Mouse (Mus musculus) embryonic fibroblast, embryonic 13.5 days (primary cell): ENCODE data around the gene E2f4. TPM values are rescaled to one million over a fixed set of nuclear protein-coding genes. Genes with fewer than 3 reads are reported as not detected.

ENCODE experiments used
- H3K27ac ChIP-seq: 2 replicates; pipeline ENCODE4 v1.5.1; 2012; ENCODE audit warnings: low read length, control low read depth, inconsistent platforms; ENCODE audit not compliant: insufficient read depth
- H3K4me1 ChIP-seq: 2 replicates; pipeline ENCODE4 v1.6.1; 2011; ENCODE audit warnings: low read length; ENCODE audit not compliant: control insufficient read depth, insufficient read depth
- H3K4me3 ChIP-seq: 2 replicates; pipeline ENCODE4 v1.5.1; 2011; ENCODE audit warnings: mild to moderate bottlenecking, control low read depth, low read length; ENCODE audit not compliant: insufficient read depth
- CTCF ChIP-seq: IDR thresholded peaks from 2 replicates; pipeline ENCODE4 v1.5.1; 2011; ENCODE audit warnings: mild to moderate bottlenecking, control low read depth, low read length, moderate library complexity, borderline replicate concordance; ENCODE audit not compliant: insufficient read depth
- POLR2A ChIP-seq: IDR thresholded peaks from 2 replicates; pipeline ENCODE4 v1.6.1; 2011; ENCODE audit warnings: low read depth, mild to moderate bottlenecking, control low read depth, low read length, moderate library complexity
- polyA plus RNA-seq: library from polyadenylated mRNA; stranded (reverse); fragments of >200 nt; gene quantifications from 2 replicates; pipeline ENCODE4 v1.2.4, GENCODE M21; 2011; ENCODE audit warnings: low read depth; ENCODE audit not compliant: missing spikeins, insufficient read length

E2f4 gene
- polyA plus RNA-seq, 1 experiment: 42.6 TPM

DNA sequence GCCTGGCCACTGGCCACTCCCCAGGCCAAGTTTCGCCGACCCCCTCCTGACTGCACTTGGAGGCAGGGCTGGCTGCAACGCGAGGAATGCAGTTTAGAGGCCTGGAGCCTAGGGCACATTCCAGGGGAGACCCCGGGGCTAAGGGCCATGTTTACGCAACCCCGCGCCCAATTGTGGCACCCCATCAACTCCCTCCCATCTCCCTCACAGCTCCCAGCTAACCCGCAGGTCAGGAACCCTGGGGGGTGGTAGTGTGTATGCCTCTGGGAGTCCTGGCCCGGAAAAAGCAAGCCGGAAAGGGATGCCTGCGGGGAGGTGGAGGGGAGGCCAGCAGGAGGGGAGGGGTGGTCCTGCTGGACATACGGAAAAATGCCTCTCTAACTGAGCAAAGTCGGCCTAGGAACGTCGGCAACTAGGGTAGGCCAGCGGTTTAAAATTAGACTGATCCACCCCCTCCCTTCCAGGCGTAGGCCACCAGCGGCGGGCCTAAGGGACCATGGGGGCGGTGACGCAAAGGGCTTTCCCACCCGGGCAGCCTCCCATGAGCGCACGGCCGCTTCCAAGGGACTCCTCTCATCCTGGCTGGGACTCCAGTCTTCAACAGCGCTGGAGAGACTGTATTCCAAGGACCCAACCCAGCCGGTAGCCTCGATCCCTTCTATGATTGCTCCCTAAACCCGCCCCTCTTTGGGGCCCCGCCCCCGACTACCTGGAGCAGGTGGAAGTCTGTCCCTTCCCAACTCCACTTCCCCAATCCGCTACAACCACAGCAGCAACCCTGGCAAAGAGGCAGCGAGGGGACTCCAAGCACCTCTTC is 49.4 kb downstream of the E2f4 start:
- TF ChIP-seq CTCF (no peak), POLR2A (peak; percentile 43; the same call in 1 of the 2 replicates)
- Histone ChIP-seq H3K4me1 (peaks cover 12% of the 10 kb centered on the region), H3K4me3 (peak overlapping the region; percentile 75), H3K27ac (peak overlapping the region; percentile 55)

DNA sequence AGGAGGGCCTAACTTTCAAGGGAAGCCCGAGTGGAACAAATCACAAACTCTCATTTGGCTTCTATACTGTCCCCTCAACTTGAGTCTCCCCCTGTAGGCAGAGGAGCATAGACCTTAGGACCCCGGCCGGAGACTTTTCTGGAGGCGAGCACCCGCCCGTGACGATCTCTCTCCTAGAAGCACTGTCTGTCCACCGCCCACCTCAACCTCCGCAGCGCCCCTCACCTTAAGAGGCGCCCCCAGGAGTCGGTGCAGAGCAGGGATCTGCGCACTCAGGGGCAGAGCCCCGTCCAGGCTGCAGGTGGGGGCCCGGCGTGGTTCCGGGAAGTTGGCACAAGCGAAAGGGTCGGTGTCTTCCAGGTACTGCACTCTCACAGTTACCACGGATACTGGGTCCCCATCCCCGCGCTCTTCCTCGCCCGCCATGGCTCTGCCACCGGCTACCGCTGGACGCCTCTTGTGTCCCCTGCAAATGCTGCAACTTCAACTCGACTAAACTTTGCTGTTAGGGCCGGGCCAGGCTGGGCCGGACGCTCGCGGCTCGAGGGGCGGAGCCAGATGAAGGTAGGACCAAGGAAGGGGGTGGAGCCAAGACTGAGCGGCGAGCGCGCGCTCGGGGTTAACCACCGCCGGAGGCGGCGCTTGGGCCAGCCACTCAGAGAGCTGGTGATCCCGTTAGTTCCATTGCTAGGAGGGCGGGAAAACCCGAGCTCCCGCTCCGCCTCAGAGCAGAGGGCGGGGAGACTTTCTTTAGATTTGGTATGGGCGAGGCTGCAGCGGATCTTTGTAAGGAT is 50.2 kb downstream of the E2f4 start, which contains the start of gene Fhod1:
Gene Fhod1 (minus strand): TSS at position 526 of the 794 bp plus-strand sequence.
- Histone ChIP-seq H3K27ac (peak within 1 kb of the TSS; percentile 85), H3K4me3 (peak within 1 kb of the TSS; percentile 90), H3K4me1 (peaks cover 12% of the 10 kb centered on the region)
- no peak for TF ChIP-seq CTCF
- TF ChIP-seq POLR2A: peak; percentile 84

DNA sequence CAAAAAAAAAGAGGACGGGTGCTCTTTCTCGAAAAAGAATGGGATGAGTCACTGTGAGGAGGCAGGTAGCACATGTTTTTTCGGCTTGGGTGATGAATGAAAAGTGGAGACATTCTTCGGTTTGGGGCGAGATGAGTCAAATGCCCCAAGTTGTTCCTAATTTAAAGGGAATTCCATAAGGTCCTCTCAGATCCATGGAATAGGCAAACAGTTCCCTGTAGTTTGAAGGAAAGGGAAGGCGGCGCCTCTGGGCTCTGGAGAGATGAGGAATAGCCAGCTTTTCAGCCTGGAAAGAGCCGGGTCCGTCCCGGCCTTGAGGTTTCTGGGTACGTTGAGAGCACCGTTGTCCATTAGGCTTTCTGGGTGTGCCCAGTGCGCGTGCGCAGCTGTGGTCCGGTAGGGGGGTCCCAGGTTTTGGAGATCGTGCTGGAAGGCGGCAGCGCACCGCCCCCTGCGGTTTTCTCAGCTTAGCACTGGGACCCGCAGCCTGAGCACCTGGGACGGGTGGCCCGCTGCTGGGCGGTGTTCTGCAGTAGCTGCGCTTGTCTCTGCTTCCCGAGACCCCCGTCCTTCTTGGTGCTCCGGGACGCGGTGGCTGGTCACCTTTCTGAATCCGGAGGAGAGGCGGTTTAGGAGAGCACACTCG is 51.1 kb downstream of the E2f4 start, which contains the start of gene Slc9a5:
Gene Slc9a5 (plus strand): TSS at position 394 of the 646 bp plus-strand sequence.
- peaks cover 12% of the 10 kb centered on the region for H3K4me1 ChIP-seq
- TF ChIP-seq POLR2A: peak; percentile 38
- no peak for TF ChIP-seq CTCF
- peak within 1 kb of the TSS; percentile 90 for H3K4me3 ChIP-seq
- peak within 1 kb of the TSS; percentile 85 for H3K27ac ChIP-seq

DNA sequence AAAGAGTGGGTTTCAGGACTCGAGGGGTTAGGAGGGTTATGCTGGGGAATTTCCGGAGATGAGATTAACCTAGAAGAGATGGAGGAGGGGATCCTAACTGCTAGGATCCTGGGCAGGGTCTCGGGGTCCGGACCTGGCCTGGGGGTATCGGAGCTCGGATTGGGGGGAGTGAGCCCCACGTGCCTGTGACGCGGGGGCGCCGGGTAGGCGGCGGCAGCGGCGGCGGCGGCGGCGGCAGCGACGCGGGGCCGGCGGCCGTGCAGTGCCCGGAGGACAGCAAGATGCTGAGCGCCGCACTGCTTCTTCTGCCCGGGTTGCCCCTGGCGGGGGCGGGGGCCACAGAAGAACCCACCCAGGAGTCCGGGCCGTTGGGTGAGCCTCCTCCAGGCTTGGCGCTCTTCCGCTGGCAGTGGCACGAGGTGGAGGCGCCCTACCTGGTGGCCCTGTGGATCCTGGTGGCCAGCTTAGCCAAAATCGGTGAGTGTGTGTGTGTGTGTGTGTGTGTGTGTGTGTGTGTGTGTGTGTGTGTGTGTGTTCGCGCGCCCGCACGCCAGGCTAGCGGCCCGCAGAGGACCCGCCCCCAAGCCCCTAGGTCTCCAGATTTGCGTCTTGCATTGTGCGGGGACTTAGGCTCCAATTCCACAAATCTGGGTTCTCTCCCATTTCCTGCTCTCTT is 51.8 kb downstream of the E2f4 start:
- TF ChIP-seq POLR2A (peak; percentile 26; the same call in 1 of the 2 replicates), CTCF (no peak)
- H3K4me1 ChIP-seq: peaks cover 12% of the 10 kb centered on the region

DNA sequence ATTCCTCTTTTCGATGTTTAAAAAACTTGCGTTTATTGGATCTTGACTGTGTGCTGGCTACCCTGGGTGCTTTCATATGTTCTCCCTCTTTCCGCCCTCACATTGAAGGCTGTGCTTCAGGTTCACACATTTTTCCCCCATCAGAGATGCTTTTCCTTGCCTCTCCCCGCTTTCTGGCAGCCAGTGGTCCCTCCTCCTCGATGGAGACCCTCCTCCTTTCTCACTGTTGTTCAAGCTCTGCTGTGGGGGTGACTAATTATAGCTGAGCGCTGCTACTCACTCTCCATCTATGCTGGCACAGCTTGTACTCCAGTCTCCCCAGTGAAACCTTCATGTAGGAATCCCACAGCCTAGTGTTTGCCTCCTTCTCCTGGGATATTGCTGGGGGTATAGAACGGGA is 52.7 kb downstream of the E2f4 start:
- Histone ChIP-seq H3K4me3 (peak overlapping the region; percentile 90), H3K27ac (0 out of 2 replicates have a peak overlapping the region, but pooled peaks have one; percentile 11), H3K4me1 (peaks cover 11% of the 10 kb centered on the region)
- TF ChIP-seq POLR2A: no peak
- no peak for TF ChIP-seq CTCF

More for the DNA sequence above, 51.8 kb downstream of the E2f4 start:
- H3K4me3 ChIP-seq: peak overlapping the region; percentile 90
- peak overlapping the region; percentile 85; the same call in 1 of the 2 replicates for H3K27ac ChIP-seq

DNA sequence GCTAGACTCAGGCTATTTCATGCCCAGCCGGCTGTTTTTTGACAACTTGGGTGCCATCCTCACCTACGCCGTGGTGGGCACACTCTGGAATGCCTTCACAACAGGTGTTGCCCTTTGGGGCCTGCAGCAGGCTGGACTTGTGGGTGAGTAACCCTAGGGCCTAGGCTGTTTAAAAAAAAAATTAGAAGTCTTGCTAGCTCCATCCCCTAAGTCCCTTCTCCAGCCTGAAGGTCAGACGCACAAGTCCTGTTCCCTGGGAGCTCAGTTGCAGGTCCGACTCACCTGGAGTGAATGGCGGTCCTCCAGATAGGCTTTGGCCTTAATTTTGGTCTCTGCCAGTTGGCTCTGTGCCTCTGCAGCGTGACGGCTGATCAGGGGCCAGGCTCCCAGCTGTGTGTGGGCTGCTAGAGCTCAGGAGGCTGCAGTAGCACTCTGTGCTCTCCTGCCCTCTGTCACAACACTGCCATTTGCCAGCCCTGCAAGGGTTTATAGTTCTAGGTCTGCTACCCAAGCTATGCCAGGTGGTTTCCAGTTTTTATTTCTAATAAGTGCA is 56.2 kb downstream of the E2f4 start:
- Histone ChIP-seq H3K27ac (no peak overlapping the region), H3K4me1 (peaks cover 10% of the 10 kb centered on the region), H3K4me3 (no peak overlapping the region)
- TF ChIP-seq POLR2A (no peak), CTCF (no peak)

DNA sequence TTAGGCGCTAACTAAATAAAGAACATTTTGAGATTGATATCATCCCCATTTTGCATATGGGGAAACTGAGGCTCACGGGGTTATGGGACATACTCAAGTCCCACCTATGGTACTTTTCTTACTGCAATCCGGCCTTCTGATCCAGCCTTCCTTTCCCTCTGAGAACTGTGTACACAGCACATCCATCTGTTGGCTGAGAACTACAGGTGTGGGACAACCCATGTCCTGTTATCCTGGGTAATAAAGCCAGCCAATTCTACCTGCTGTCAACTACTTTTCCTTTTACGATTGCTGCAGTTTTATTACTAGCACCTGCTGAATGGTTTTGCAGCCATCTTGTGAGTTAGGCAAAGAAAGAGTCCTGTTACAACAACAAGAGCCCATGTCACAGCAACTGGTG is 57.1 kb downstream of the E2f4 start:
- H3K4me1 ChIP-seq: peaks cover 10% of the 10 kb centered on the region
- no peak for TF ChIP-seq CTCF
- no peak for TF ChIP-seq POLR2A
- no peak overlapping the region for H3K4me3 ChIP-seq
- no peak overlapping the region for H3K27ac ChIP-seq

Other genes with a start within 250 kb of the E2f4 start
- gene Ces3a, start 249.1 kb upstream of the E2f4 start, polyA plus RNA-seq: not detected in 2 replicates
- not detected in 2 replicates for gene Ces3b, start 213.9 kb upstream of the E2f4 start, polyA plus RNA-seq
- gene Ces4a, start 165.9 kb upstream of the E2f4 start, polyA plus RNA-seq: not detected in 2 replicates
- gene Cbfb, start 127.0 kb upstream of the E2f4 start, polyA plus RNA-seq: 111 and 145 TPM in 2 replicates
- 19.5 and 24.7 TPM in 2 replicates for gene D230025D16Rik, start 72.5 kb upstream of the E2f4 start, polyA plus RNA-seq
- 25.8 and 33.2 TPM in 2 replicates for gene B3gnt9, start 42.5 kb upstream of the E2f4 start, polyA plus RNA-seq
- gene Tradd, start 33.1 kb upstream of the E2f4 start, polyA plus RNA-seq: 12.5 and 15.0 TPM in 2 replicates
- 3.9 and 4.3 TPM in 2 replicates for gene Fbxl8, start 33.0 kb upstream of the E2f4 start, polyA plus RNA-seq
- gene Hsf4, start 27.9 kb upstream of the E2f4 start, polyA plus RNA-seq: 1.2 and 1.7 TPM in 2 replicates
- 3.0 and 3.4 TPM in 2 replicates for gene Nol3, start 21.5 kb upstream of the E2f4 start, polyA plus RNA-seq
- 5.2 and 6.2 TPM in 2 replicates for gene 4931428F04Rik, start 7.8 kb upstream of the E2f4 start, polyA plus RNA-seq
- gene Exoc3l, start 1.6 kb upstream of the E2f4 start, polyA plus RNA-seq: 0.55 TPM in 1 of 2 replicates, not detected in the other
- gene Elmo3, start 7.9 kb downstream of the E2f4 start, polyA plus RNA-seq: 1.6 and 2.5 TPM in 2 replicates
- gene Lrrc29, start 28.6 kb downstream of the E2f4 start, polyA plus RNA-seq: 1.2 and 1.6 TPM in 2 replicates
- gene Tmem208, start 28.7 kb downstream of the E2f4 start, polyA plus RNA-seq: 54.3 and 69.1 TPM in 2 replicates
- gene Fhod1, start 50.3 kb downstream of the E2f4 start, polyA plus RNA-seq: 16.0 and 22.6 TPM in 2 replicates
- gene Slc9a5, start 51.2 kb downstream of the E2f4 start, polyA plus RNA-seq: 8.9 and 10.3 TPM in 2 replicates
- 3.7 and 3.9 TPM in 2 replicates for gene Plekhg4, start 75.6 kb downstream of the E2f4 start, polyA plus RNA-seq
- not detected in 2 replicates for gene Kctd19, start 115.8 kb downstream of the E2f4 start, polyA plus RNA-seq
- not detected in 2 replicates for gene Lrrc36, start 115.9 kb downstream of the E2f4 start, polyA plus RNA-seq
- gene Tppp3, start 173.9 kb downstream of the E2f4 start, polyA plus RNA-seq: 8.5 and 10.0 TPM in 2 replicates
- gene Zdhhc1, start 199.2 kb downstream of the E2f4 start, polyA plus RNA-seq: 21.5 and 24.7 TPM in 2 replicates
- 0.28 and 0.35 TPM in 2 replicates for gene Hsd11b2, start 221.1 kb downstream of the E2f4 start, polyA plus RNA-seq